Mouse (Mus musculus) 416B (cell line): ENCODE measurements at regions not wholly inside any gene's neighbourhood (a gene's known extent, or its start where the extent isn't known, plus 50 kb on each side); places are given as distances from the start of the nearest gene placed in this dataset.

Experiments
- DNase-seq: peaks from one replicate; pipeline ENCODE4 v3.0.0; 2011; ENCODE audit warnings: low read depth

- DNase-seq, result no peak
Observed at GRCm38 (mm10) chr1:19754346-19754745, 545.6 kb downstream of the Tfap2b start.

GRCm38 (mm10) chr1:19757921-19758436, 549.3 kb downstream of the Tfap2b start:
- no peak for DNase-seq

- DNase-seq, result no peak
Observed at GRCm38 (mm10) chr1:19766879-19767278, 558.2 kb downstream of the Tfap2b start.

DNA sequence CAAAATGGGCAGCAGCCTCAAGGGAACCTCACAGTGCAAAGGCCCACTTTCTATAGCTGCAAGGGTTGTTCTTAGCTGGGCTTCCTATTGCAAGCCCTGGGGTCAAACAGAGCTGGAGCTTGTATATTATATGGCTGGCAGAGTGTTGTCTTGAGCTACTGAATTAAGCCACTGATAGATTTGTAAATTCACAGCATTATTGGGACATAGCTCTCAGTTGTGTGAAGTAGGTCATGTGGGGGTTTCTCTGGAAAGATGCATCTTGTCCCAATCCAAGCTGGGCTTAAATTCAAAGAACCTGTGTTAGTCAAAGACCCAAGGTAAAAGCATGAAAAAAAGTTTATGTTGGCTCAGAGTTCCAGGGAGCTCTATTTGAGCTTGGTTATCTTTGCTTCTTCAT, 563.6 kb downstream of the Tfap2b start:
- no peak for DNase-seq

DNA sequence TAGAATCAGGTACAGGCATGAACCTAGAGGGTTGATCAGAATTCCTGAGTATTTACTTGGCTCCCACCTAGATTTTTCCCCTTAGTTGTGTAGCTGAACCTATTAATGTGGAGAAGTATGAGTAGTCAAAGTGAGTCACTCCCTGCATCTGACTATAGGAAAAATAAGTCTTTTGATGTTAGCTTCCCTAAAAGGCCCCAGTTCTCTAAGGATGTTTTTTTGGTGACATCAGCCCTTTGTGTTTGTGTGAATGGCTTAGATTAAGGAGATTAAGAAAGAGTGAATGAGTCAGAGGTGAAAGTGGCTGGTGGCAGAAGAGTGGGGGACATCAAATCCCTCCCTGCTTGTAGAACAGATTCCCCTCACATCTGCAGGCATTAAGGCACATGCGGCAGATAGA, 565.8 kb downstream of the Tfap2b start:
- DNase-seq, result no peak

DNA sequence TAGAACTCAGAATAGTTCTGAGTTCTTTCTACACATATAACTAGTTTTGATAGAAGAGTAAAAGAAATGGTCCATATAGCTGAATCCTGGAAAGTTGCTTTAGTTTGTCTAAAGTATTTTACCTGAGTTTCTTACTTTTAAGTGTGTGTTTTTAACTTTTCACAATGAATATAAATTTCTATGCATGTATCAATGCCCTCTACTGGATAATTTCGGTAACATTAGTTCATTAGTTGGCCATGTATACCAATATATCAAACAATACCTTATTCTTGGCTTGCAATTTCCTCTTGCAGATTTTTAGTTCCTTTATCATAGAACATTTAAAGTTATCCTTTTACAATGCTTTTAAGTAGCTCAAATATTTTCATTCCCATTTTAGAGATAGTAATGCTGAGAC, 568.8 kb downstream of the Tfap2b start:
- no peak for DNase-seq

GRCm38 (mm10) chr1:19786971-19787370, 578.3 kb downstream of the Tfap2b start:
- no peak for DNase-seq

GRCm38 (mm10) chr1:19794124-19794523, 585.4 kb downstream of the Tfap2b start:
- DNase-seq, result no peak

GRCm38 (mm10) chr1:19825887-19826286, 617.2 kb downstream of the Tfap2b start:
- DNase-seq, result no peak

- no peak for DNase-seq
Observed at GRCm38 (mm10) chr1:19826455-19827366, 618.0 kb downstream of the Tfap2b start.

DNA sequence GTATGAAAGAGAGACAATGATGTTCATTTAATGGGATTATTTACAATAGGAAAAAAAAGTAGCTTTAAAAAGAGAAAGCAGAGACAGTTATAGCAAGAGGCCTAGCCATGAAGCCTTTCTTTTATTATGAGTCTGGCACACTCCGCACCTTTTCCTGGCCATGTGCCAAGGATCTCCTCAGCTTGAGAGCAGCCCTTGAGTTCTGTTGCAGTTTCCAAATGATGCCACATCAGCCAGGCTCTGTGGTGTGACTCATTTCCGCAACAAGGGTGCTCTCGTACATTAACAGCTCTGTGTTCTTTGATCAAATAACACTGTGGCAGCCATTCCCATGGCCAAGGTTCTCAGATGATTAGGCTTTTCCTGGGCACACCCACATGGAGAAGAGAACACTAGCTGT, 641.2 kb downstream of the Tfap2b start:
- peak; percentile 12 for DNase-seq

GRCm38 (mm10) chr1:19857250-19857649, 648.5 kb downstream of the Tfap2b start:
- DNase-seq, result no peak

DNA sequence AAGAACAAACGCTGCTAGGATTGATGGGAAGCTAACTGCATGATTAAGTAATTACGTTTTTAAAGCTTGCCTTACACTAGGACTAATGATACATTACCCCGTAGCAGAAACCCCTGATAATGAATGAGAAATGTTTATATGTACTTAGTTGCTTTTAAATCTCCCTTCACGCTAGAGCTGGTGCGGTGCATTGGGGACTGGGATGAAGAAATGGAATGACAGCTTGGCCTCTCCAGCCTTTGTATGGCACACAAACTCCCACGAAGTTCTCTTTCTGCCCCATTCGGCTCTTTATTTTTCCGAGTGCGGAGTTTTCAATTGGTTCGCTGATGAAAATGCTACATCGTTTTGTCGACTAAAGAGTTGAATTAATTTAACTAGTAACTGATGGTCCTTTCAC, 659.8 kb downstream of the Tfap2b start:
- no peak for DNase-seq

DNA sequence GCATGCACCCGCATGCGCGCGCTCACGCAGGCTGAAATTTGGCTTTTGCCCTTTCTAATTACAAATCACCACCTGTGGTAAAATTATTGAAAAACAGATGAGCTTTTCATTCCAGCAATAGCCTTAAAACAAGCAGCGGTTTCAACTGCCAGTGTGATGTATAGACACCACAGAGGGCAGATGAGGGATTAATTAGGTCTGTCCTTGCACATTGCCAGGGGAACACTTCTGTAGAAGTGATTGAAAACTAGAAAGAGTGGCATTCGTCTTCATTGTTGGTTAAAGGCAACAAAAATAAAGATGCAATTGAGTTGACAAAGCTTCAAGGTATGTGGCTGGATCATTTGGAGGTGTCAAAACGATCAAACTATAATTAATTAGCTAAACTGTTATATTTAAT, 672.5 kb downstream of the Tfap2b start:
- no peak for DNase-seq

- no peak for DNase-seq
Observed at GRCm38 (mm10) chr1:19899426-19899825, 690.7 kb downstream of the Tfap2b start.

DNA sequence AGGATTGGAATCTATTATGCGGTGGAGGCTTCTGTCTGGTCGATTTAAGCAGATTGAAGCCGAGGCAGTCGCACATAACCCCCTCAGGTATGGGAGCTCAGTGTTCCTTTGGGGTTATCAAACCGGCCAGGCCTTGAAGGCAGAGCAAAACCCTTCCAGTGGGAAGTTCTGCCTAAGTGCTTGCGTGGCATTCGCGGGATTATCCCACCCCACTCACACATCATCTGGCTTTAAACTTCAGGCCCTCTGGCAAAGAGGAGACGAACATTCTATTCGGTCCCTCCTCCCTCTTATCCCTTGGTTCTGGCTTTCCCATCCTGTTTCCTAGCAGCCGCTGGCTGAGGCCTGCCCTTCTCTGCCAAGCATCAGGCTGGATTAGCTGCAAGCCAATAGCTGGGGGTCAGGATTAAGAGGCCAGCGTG, 691.2 kb downstream of the Tfap2b start:
- no peak for DNase-seq

DNA sequence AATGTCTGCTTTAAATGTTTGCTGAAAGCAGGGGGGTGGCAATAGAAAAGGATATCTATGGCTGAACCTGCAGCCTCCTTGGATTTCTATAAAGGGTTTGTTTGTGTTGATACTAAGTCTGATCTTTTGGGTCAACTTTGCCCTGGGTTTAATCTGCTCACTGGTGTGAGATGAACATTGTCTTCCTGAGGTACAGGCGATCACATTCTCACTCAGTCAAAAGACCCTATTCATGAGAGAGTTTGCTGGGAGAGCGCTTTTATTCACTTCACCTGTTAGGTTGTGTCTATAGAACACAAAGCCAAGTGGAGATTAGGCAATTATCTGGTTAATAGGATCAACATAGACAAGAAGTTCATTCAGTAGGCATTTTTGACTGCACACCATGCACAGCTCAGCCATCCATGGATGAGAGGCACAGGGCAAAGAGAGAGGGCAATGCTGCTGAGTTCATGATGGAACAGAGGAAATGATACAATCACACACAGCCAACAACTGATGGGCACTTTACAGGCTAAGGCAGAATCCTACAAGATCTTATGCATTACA, 692.3 kb downstream of the Tfap2b start:
- no peak for DNase-seq

DNA sequence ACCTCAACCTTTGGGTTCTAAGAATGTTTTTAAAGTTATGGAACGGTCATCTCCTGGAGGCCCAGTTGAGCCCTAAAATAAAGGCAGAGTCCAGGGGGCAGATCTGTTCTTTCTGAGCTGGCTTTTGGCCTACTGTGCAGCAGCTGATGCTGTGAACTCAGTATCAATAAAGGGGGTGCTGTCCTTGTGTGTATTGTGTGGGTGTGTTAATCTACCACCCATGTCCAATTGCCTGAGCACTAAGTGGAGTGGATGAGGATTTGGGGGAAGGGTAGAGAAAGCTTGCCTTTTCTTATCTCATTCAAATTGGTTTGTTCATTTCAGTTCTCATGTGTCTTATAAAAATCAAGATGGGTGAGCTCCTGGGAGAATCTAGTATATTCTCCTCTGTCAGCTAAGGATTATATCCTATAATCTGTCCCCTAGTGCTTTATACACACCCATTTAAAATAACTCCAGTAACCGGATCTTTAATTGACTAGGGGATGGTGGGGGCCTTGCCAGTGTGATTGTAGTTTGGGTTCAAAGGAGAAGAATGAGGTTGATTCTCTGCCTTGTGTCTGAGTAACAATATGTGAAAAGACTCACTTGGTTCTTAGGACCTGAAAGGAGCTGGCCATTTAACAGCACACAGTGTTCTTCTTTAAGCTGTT, 703.6 kb downstream of the Tfap2b start:
- DNase-seq, result no peak

GRCm38 (mm10) chr1:19918762-19919161, 699.1 kb downstream of the Pkhd1 start:
- no peak for DNase-seq

DNA sequence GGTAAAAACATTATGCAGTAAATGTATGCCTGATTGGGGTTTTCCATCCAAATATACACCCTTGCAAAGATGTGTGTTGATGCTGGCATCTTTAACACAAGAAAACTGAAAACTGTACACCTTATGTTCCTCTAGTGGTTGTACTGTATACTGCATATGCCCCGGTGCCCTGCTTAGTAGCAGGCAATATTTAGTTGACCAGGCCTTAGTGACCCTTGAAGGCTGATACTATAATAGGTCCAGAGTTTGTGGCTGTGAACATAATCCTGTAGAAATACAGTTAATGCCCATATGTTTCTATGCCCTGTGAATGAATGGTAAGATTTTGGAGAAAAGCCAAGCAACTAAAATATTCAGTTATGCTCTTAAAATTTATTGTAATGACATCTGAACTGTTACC, 690.7 kb downstream of the Pkhd1 start:
- DNase-seq, result no peak

DNA sequence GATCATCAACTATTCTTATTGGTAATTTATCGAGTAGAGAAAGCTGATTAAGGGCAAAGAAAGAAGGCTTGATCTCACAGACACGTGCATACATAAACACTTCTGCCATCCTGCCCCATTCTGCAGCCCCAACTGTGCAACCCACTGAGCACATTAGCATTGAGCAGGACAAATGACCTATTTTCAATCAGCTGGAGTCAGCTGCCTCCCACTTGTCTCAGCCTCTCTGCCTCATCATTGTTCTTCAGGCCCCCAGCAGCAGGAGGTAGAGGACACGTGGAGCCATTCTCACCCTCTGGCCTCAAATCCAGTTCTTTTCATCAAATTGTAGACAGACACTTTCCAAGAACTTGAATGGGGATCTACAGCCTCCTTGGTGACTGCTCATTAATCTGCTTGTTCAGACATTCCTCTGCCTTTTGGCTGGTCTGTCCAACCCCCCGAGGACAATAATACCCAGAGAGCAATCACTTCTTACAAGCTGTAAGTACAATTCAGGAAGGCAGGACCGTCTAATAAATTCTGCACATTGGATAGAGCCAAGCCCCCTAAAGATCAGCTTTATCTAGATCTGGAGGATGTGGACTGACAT, 690.0 kb downstream of the Pkhd1 start:
- no peak for DNase-seq

DNA sequence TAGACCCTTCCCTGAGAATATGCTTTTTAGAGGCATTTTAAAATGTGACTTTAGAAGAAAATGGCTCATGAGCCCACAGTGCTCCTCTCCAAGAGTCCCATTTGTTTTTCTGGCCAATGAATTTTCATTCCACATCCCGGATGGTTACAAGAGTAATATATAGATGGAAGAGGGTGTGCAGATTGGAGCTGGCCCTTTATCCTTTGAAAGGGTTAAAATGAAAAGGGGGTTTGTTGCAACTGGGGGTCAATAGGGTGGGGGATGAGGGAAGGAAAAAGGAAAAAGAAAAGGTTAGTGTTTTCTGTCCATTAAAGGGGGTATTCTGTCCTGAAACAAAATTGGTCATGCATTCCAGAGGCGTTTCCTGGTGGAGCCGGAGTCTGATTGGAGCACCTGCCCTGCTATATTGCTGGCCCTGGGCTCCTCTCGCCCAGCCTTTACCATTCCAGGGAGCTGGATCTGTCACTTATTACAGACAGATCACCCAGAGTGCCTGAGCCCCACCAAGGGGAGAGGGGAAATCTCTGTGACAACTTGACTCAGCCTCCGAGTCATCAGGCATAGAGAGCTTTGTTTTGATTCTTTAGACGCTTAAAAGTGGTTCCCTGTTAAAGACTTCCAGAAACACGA, 666.7 kb downstream of the Pkhd1 start:
- DNase-seq, result no peak
